Mouse (Mus musculus) layer of hippocampus, adult 6 months (tissue): ENCODE results near the gene Gpd1l. TPM values are rescaled to one million over a fixed set of nuclear protein-coding genes. Genes with fewer than 3 reads are reported as not detected.

Experiments used
- long read RNA-seq, 2 experiments: library from polyadenylated mRNA; unstranded; transcript quantifications; one replicate each; pipeline ENCODE4 v2.0.0; 2019 to 2020
- polyA plus RNA-seq: library from polyadenylated mRNA; unstranded; fragments of <200 nt; fragmentation: Nextera tagmentation; gene quantifications from 2 replicates; pipeline ENCODE4 v1.2.3, GENCODE M21; 2021

Gpd1l gene
- polyA plus RNA-seq = 8.6 and 10.0 TPM in 2 replicates
- long read RNA-seq, experiment 1, partial matches to known transcripts = 2 of 18 reads
- long read RNA-seq, experiment 1, other reads (novel, unspliced or antisense) = 16 of 18 reads
- long read RNA-seq, experiment 2, full-length matches to known transcripts = 57 of 160 reads
- long read RNA-seq, experiment 2, partial matches to known transcripts = 5 of 160 reads
- long read RNA-seq, experiment 2, other reads (novel, unspliced or antisense) = 98 of 160 reads

GRCm38 (mm10) chr9:114933723-114934171, at the start of gene Gpd1l:
TSS of gene Gpd1l (minus strand) at chr9:114933987.

GRCm38 (mm10) chr9:114982689-114983360, 49.0 kb upstream of the Gpd1l start, which contains the start of gene Rps27rt:
TSS of gene Rps27rt (minus strand) at chr9:114982739.

GRCm38 (mm10) chr9:114978281-114979111, 44.7 kb upstream of the Gpd1l start, which contains the start of gene Osbpl10:
TSS of gene Osbpl10 (plus strand) at chr9:114978569.

Other genes starting within 250 kb of the Gpd1l start
- gene Dync1li1, start 245.2 kb downstream of the Gpd1l start, polyA plus RNA-seq = 78.0 and 87.8 TPM in 2 replicates
- 19.8 and 20.5 TPM in 2 replicates for gene Cmtm6, start 202.9 kb downstream of the Gpd1l start, polyA plus RNA-seq
- 10.4 and 10.5 TPM in 2 replicates for gene Cmtm7, start 152.1 kb downstream of the Gpd1l start, polyA plus RNA-seq
- gene Cmtm8, start 89.8 kb downstream of the Gpd1l start, polyA plus RNA-seq = 6.0 and 7.6 TPM in 2 replicates
- gene Osbpl10, start 44.6 kb upstream of the Gpd1l start, polyA plus RNA-seq = 1.8 and 2.7 TPM in 2 replicates
- gene Rps27rt, start 48.8 kb upstream of the Gpd1l start, polyA plus RNA-seq = 77.1 and 85.2 TPM in 2 replicates